In genomic region chr11:118406521-118406920, GRCm38 (mm10) we compare ENCODE assay signal across 16 mouse cellular contexts. TPM values are rescaled to one million over a fixed set of nuclear protein-coding genes. Genes with fewer than 3 reads are reported as not detected.
A peak's percentile ranks its signal among the peaks of the same experiment; 100 is the strongest.
DNase-seq lines count a peak whose midpoint lies in the region; ATAC-seq lines count a peak whose summit lies in the region.
"Had no signal": no experiment of that assay in that cellular context is flagged by ENCODE, and none has a peak within 500 bp of the region (broad histone marks: within the 10 kb centered on the region; RNA-seq: fewer than 3 reads in every experiment).

No protein-coding gene starts in this region.

- H3K27ac ChIP-seq in heart, embryonic 15.5 days, result peak overlapping the region; percentile 45
- H3K27ac ChIP-seq in stomach, embryonic 15.5 days, result peak overlapping the region; percentile 48; the same call in 1 of the 2 replicates
- H3K27ac ChIP-seq: embryonic facial prominence, embryonic 15.5 days; hindbrain, embryonic 14.5 days; layer of hippocampus, adult 2 months; liver, embryonic 14.5 days; macrophage had no signal

- WGBS in heart, embryonic 15.5 days, result 82% methylated on average over 5 of the region's 5 CpGs
- WGBS in stomach, embryonic 15.5 days, result 85% methylated on average over 5 of the region's 5 CpGs

- H3K36me3 ChIP-seq in heart, embryonic 15.5 days, result peaks cover 40% of the 10 kb centered on the region; the same call in 1 of the 2 replicates
- peaks cover 34% of the 10 kb centered on the region for H3K36me3 ChIP-seq in stomach, embryonic 15.5 days

- H3K4me2 ChIP-seq in heart, embryonic 15.5 days, result no peak overlapping the region
- no peak overlapping the region for H3K4me2 ChIP-seq in stomach, embryonic 15.5 days
- H3K4me2 ChIP-seq: embryonic facial prominence, embryonic 15.5 days; hindbrain, embryonic 14.5 days had no signal

- DNase-seq in cerebellum, adult 11 months, result peak; percentile 7
- DNase-seq in heart, postnatal 25 days (ENCODE audit: low spot score), result no peak
- DNase-seq in ovary, postnatal 36 days (ENCODE audit: low spot score), result peak; percentile 2
- DNase-seq in ovary, adult 18-20 months (ENCODE audit: low spot score), result no peak
- no peak for DNase-seq in layer of hippocampus, adult 9-10 months (ENCODE audit: low spot score)
- DNase-seq: left cerebral cortex, postnatal 4 days had no signal

- H3K4me3 ChIP-seq in heart, embryonic 15.5 days, result no peak overlapping the region
- no peak overlapping the region for H3K4me3 ChIP-seq in stomach, embryonic 15.5 days (replicated peaks)
- H3K4me3 ChIP-seq: embryonic facial prominence, embryonic 15.5 days; layer of hippocampus, adult 2 months had no signal

- H3K9ac ChIP-seq in heart, embryonic 15.5 days, result 0 out of 2 replicates have a peak overlapping the region, but pooled peaks have one; percentile 2
- no peak overlapping the region for H3K9ac ChIP-seq in stomach, embryonic 15.5 days
- H3K9ac ChIP-seq: embryonic facial prominence, embryonic 15.5 days; hindbrain, embryonic 14.5 days; liver, embryonic 14.5 days had no signal

- no peaks in the 10 kb centered on the region for H3K27me3 ChIP-seq in heart, embryonic 15.5 days
- no peaks in the 10 kb centered on the region for H3K27me3 ChIP-seq in stomach, embryonic 15.5 days (replicated peaks)
- H3K27me3 ChIP-seq: embryonic facial prominence, embryonic 15.5 days had no signal

- no peak for ATAC-seq in cerebellum, adult (ENCODE audit: insufficient number of reproducible peaks, low FRiP score, low TSS enrichment)
- no peak for ATAC-seq in heart, embryonic 15.5 days (replicated peaks; ENCODE audit: insufficient number of reproducible peaks, insufficient read depth, low FRiP score, low read depth)
- no peak for ATAC-seq in stomach, embryonic 15.5 days (ENCODE audit: insufficient read depth, low FRiP score, low read depth)
- ATAC-seq: midbrain, embryonic 16.5 days had no signal

- no peaks in the 10 kb centered on the region for H3K9me3 ChIP-seq in heart, embryonic 15.5 days (replicated peaks)
- H3K9me3 ChIP-seq in stomach, embryonic 15.5 days, result no peaks in the 10 kb centered on the region
- H3K9me3 ChIP-seq: embryonic facial prominence, embryonic 15.5 days had no signal

- H3K4me1 ChIP-seq in heart, embryonic 15.5 days (replicated peaks), result peaks cover 20% of the 10 kb centered on the region
- H3K4me1 ChIP-seq in stomach, embryonic 15.5 days, result peaks cover 22% of the 10 kb centered on the region

- intact Hi-C loops in heart, postnatal 25 days (cut with DNase I), result no loop called here

RNA-seq across cellular contexts. Expression of gene Lgals3bp, which starts 4.6 kb away (rescaled TPM):
- polyA plus RNA-seq in heart, embryonic 15.5 days (2015; fragmentation: Nextera tagmentation; extraction: Ambion mirVana), result 9.6 and 20.7 TPM in 2 replicates
- 10 to 100 TPM; 19.2 to 24.0 TPM for total RNA-seq in heart, postnatal 25 days (2021)
- polyA plus RNA-seq in stomach, embryonic 15.5 days (2015; fragmentation: Nextera tagmentation; extraction: Ambion mirVana), result 67.4 and 81.5 TPM in 2 replicates

RNA-seq across cellular contexts. Expression of gene Cant1, which starts 12.4 kb away (rescaled TPM):
- polyA plus RNA-seq in heart, embryonic 15.5 days (2015; fragmentation: Nextera tagmentation; extraction: Ambion mirVana), result 17.2 and 24.3 TPM in 2 replicates
- 10 to 100 TPM; 16.0 to 17.2 TPM for total RNA-seq in heart, postnatal 25 days (2021)
- polyA plus RNA-seq in stomach, embryonic 15.5 days (2015; fragmentation: Nextera tagmentation; extraction: Ambion mirVana), result 30.7 and 32.1 TPM in 2 replicates

RNA-seq across cellular contexts. Expression of gene C1qtnf1, which starts 21.5 kb away (rescaled TPM):
- 7.9 and 10.1 TPM in 2 replicates for polyA plus RNA-seq in heart, embryonic 15.5 days (2015; fragmentation: Nextera tagmentation; extraction: Ambion mirVana)
- total RNA-seq in heart, postnatal 25 days (2021), result 10 to 100 TPM; 17.7 to 31.0 TPM
- polyA plus RNA-seq in stomach, embryonic 15.5 days (2015; fragmentation: Nextera tagmentation; extraction: Ambion mirVana), result 6.8 and 8.3 TPM in 2 replicates
- total RNA-seq: neutrophil, adult 5-6 weeks had no signal

RNA-seq across cellular contexts. Expression of gene Timp2, which starts 51.0 kb away (rescaled TPM):
- 67.1 and 85.2 TPM in 2 replicates for polyA plus RNA-seq in heart, embryonic 15.5 days (2015; fragmentation: Nextera tagmentation; extraction: Ambion mirVana)
- total RNA-seq in heart, postnatal 25 days (2021), result 100 to 1,000 TPM; 121 to 138 TPM
- 78.8 and 83.0 TPM in 2 replicates for polyA plus RNA-seq in stomach, embryonic 15.5 days (2015; fragmentation: Nextera tagmentation; extraction: Ambion mirVana)

Comparison
In these comparisons a context has a peak if more than half of its experiments do, and no peak if none do; other contexts are left out.
1. DNase-seq: peak in cerebellum, adult 11 months (single experiment) and ovary, postnatal 36 days (single experiment); none in heart, postnatal 25 days (single experiment), ovary, adult 18-20 months (single experiment) and layer of hippocampus, adult 9-10 months (single experiment).